Mouse (Mus musculus): ENCODE measurements at regions not wholly inside any gene's neighbourhood (a gene's known extent, or its start where the extent isn't known, plus 50 kb on each side); places are given as distances from the start of the nearest gene placed in this dataset.

GRCm38 (mm10) chr15:50005142-50005541, 3879.6 kb upstream of the Gm7489 start:
- CTCF ChIA-PET, result no interaction called here

DNA sequence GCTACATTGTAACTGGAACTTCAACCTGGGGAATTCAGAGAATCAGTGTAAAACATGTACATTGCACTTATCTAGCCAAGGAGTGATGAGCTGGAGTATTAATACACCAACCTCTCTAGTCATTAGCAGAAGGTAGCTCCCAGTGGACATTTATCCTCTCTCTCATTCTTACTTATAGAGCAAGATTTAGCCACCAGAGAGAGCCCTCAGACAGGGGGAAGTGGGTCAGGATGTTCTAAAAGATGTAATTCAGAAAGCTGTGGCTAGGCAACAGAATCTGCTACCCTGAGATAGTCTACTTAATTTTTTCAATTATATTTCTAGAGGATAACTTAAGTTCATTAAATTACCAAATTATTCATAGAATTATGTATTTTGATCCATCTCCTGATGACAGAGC, 3838.1 kb upstream of the Gm7489 start:
- CTCF ChIA-PET, result no interaction called here

DNA sequence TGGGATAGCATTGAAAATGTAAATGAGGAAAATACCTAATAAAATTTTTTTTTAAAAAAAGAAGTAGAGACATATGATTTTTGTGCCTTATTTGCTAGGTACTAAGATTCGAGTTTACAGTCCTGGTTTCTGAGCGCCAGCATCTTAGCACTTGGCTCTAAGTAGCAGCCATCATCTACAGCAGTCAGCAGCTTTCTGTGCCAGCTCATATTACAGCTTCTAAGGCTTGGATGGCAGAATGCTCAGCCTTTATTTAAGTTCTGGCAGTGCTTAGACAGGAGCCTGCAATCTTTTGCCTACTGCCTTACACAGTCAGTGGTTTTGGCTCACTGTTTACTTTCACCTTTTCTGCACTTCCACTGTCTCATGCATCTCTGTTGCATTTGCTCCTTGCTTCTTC, 3831.2 kb upstream of the Gm7489 start:
- CTCF ChIA-PET, result interaction anchor here (0.7 kb wide), 1 partner anchor 97 kb away, joined by 12 read pairs; no protein-coding TSS in a partner anchor

GRCm38 (mm10) chr15:50053892-50054291, 3830.8 kb upstream of the Gm7489 start:
- CTCF ChIA-PET, result interaction anchor here (0.7 kb wide), 1 partner anchor 97 kb away, joined by 12 read pairs; no protein-coding TSS in a partner anchor

- CTCF ChIA-PET, result no interaction called here
Observed at GRCm38 (mm10) chr15:50078246-50078645, 3806.5 kb upstream of the Gm7489 start.

DNA sequence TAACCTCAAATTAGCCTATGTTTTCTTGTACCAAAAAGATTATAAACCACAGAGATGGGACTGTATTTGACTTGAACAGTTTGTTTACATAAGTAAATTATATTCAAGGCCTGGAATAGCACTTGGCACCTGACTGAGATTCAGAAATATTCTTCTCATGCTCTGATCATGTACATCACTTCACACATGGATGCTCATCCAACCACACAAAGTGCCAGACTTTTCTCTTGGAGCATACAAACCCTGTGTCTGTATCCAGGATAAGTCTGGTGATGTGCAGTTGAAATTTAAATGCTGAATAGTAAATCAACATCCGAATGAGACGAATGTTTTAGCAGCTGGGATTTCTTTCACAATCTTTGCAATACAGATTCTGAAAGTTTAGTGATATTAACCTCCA, 3802.3 kb upstream of the Gm7489 start:
- CTCF ChIA-PET, result no interaction called here

DNA sequence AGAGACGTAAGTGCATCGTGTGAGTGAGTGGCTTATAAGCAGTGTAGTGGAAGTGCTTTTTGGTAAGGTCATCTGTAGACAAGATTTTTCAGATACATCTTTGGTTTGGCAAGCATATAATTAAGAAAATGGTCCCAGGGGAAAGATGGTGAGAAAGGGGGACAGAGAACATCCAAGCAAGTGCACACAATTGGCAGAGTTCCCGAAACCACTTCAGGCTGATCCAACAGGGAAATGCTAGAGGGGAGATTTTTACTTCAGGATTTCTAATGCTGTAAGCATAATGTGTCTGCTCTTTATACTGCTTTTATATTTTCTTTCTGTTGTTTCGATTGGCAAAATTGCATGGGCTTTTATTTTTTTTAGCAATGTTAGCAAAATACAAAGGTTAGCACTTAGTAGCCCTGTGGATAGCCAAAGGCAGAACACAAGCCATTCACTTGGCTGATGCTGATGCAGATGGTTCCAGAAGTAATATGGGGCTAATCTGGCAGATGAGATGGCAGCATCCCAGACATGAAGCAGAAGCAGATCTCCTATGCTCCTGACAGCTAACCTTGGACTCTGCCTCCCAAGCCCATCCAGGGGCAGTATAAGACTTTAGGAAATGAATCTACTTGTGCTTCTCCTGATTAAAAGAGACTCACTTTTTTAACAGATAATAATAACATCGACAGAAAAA, 3782.0 kb upstream of the Gm7489 start:
- CTCF ChIA-PET, result no interaction called here

- CTCF ChIA-PET, result no interaction called here
Observed at GRCm38 (mm10) chr15:50108913-50109312, 3775.8 kb upstream of the Gm7489 start.

DNA sequence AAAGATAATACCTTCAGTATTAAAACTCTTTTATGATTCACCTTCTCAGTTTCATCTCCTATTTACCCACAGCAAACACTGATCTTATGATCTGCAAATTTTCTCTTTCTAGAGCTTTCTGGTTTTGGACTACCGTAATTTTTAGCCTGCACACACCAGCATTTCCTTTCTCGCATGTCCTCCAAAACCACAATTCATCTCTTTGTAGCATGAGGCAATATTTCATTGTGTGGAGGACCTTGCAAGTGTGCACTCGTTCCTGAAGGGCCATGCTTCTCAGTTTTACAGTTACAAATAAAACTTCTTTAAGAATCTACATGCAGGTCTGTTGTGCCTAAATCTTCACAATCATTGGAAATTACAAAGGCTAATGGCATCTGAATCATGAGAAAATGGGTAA, 3730.8 kb upstream of the Gm7489 start:
- CTCF ChIA-PET, result no interaction called here

DNA sequence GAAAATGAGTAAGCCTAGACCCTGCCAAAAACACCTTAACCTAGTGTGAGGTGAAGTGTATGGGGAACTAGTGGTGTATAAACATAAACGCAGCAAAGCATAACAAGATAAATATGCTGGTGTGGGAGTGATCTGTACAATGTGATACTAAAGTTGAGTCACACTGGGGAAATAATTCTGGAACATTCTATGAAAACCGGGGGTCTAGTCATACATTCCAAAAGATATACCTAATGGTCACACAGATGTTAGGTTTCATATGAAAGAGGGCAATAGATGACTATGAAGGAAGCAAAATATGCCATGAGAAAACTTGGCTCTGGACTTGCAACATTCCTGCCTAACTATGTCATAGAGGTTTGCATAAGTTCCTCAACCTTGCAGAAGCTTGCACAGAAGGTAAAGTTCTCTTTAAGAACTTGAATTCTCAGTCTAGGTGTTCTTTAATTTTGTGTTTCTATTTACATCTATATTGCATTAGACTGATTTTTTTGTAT, 3712.4 kb upstream of the Gm7489 start:
- CTCF ChIA-PET, result no interaction called here

GRCm38 (mm10) chr15:50183185-50183584, 3701.5 kb upstream of the Gm7489 start:
- CTCF ChIA-PET, result no interaction called here

Data from spleen, embryonic (tissue).